Mouse (Mus musculus) heart, embryonic 11.5 days (tissue): ENCODE results near the gene Rab31. TPM values are rescaled to one million over a fixed set of nuclear protein-coding genes. Genes with fewer than 3 reads are reported as not detected.

Source experiments
- ATAC-seq: fragments of 200-750 bp; cut with Nextera tagmentation; replicated peaks from 2 replicates; pipeline ENCODE4 v1.8.0; 2017; ENCODE audit warnings: moderate library complexity; ENCODE audit not compliant: insufficient number of reproducible peaks, low FRiP score, low TSS enrichment
- H3K27ac ChIP-seq: fragments of 300-500 bp; sonication (generic); 2 replicates; pipeline ENCODE4 v1.5.1; 2014; ENCODE audit warnings: mild to moderate bottlenecking, low read depth, low read length
- H3K27me3 ChIP-seq: fragments of 300-500 bp; sonication (generic); 2 replicates; pipeline ENCODE4 v1.6.1; 2014; ENCODE audit warnings: mild to moderate bottlenecking, low read length, mixed read lengths; ENCODE audit not compliant: control insufficient read depth, insufficient read depth
- H3K36me3 ChIP-seq: fragments of 300-500 bp; sonication (generic); 2 replicates; pipeline ENCODE4 v1.6.1; 2014; ENCODE audit warnings: mild to moderate bottlenecking, low read length, moderate library complexity, mixed read lengths; ENCODE audit not compliant: control insufficient read depth, insufficient read depth
- H3K4me1 ChIP-seq: fragments of 300-500 bp; sonication (generic); 2 replicates; pipeline ENCODE4 v1.6.1; 2014; ENCODE audit warnings: low read length; ENCODE audit not compliant: control insufficient read depth, insufficient read depth
- H3K4me2 ChIP-seq: fragments of 300-500 bp; sonication (generic); 2 replicates; pipeline ENCODE4 v1.6.1; 2014; ENCODE audit warnings: mild to moderate bottlenecking, moderate library complexity
- H3K4me3 ChIP-seq: fragments of 300-500 bp; sonication (generic); 2 replicates; pipeline ENCODE4 v1.5.1; 2014; ENCODE audit warnings: low read depth, low read length
- H3K9ac ChIP-seq: fragments of 300-500 bp; sonication (generic); 2 replicates; pipeline ENCODE4 v1.6.1; 2014; ENCODE audit warnings: mild to moderate bottlenecking, low read depth, low read length, moderate library complexity
- H3K9me3 ChIP-seq: fragments of 300-500 bp; sonication (generic); replicated peaks from 2 replicates; pipeline ENCODE4 v1.6.1; 2016; ENCODE audit warnings: low read length; ENCODE audit not compliant: control insufficient read depth
- WGBS: fragments of 180-500 bp; shearing (Covaris S2); extraction: QIAGEN DNeasy Blood & Tissue Kit; methylation state at CpG from one replicate; pipeline ENCODE4 v1.1.7; 2014; ENCODE audit not compliant: insufficient replicate concordance; 5-methylcytosine and 5-hydroxymethylcytosine counted together
- polyA plus RNA-seq: library from polyadenylated mRNA; unstranded; fragments of >200 nt; fragmentation: Nextera tagmentation; extraction: Ambion mirVana; gene quantifications from 2 replicates; pipeline ENCODE4 v1.2.1, GENCODE M21; 2014

Gene Rab31
- polyA plus RNA-seq, 1 experiment from 2014 or later, result 33.2 TPM

DNA sequence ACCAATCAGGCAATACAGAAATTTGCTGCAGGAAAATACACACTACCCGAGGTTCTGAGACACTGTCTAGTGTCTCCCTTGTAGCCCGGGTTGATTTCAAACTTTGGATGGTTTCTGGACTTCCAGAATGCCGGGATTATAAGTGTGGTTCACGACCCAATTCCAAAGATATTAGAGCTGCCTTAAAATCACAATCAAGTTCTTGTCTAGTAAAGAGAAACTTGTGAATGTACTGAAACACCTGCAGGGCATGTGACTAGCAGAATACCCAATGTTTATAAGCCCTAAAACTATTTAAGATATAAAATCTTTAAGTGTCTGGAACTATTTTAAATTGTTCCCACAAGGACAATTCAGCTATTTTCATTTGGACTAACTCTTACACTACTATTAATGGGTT, 160.8 kb downstream of the Rab31 start:
- Histone ChIP-seq H3K4me2 (peak overlapping the region; percentile 82), H3K9me3 (no peaks in the 10 kb centered on the region), H3K4me3 (peak overlapping the region; percentile 99), H3K36me3 (no peaks in the 10 kb centered on the region), H3K9ac (peak overlapping the region; percentile 99; the same call in 1 of the 2 replicates), H3K27me3 (no peaks in the 10 kb centered on the region), H3K4me1 (peaks cover 38% of the 10 kb centered on the region), H3K27ac (no peak overlapping the region)
- 12% methylated on average over 4 of the region's 4 CpGs for WGBS
- no peak for ATAC-seq

DNA sequence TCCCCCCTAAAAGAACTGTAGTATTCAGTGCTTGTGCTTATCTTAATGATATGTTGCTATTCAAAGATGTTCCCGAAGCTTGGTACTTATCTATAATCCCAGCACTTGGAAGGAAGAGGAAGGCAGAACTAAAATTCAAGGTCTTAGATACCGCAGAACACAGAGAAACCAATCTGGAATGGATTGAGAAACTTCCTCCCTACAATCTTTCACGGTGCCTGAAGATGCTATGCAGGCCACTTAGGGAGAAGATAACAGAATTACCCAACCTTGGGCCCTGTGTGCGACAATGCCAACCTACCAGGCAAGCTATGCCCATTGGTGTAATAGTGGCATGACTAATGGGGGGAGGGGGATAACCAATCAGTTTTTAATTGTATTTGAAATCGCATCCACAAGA, 163.8 kb downstream of the Rab31 start:
- 33% methylated on average over 5 of the region's 5 CpGs for WGBS
- Histone ChIP-seq H3K9ac (peak overlapping the region; percentile 39; the same call in 1 of the 2 replicates), H3K27ac (no peak overlapping the region), H3K9me3 (no peaks in the 10 kb centered on the region), H3K4me3 (no peak overlapping the region), H3K4me2 (no peak overlapping the region; the same call in 1 of the 2 replicates), H3K27me3 (no peaks in the 10 kb centered on the region), H3K36me3 (no peaks in the 10 kb centered on the region), H3K4me1 (peaks cover 60% of the 10 kb centered on the region)
- ATAC-seq, result no peak

- H3K4me2 ChIP-seq, result 0 out of 2 replicates have a peak overlapping the region, but pooled peaks have one; percentile 7
- H3K4me3 ChIP-seq, result no peak overlapping the region
- no peaks in the 10 kb centered on the region for H3K27me3 ChIP-seq
- H3K9me3 ChIP-seq, result no peaks in the 10 kb centered on the region
- H3K27ac ChIP-seq, result no peak overlapping the region
- no peaks in the 10 kb centered on the region for H3K36me3 ChIP-seq
- peaks cover 60% of the 10 kb centered on the region for H3K4me1 ChIP-seq
- H3K9ac ChIP-seq, result no peak overlapping the region
- ATAC-seq, result no peak
- 78% methylated on average over 2 of the region's 2 CpGs for WGBS
Observed at GRCm38 (mm10) chr17:65608312-65608687, 164.3 kb downstream of the Rab31 start.

GRCm38 (mm10) chr17:65607574-65608311, 164.8 kb downstream of the Rab31 start:
- Histone ChIP-seq H3K4me1 (peaks cover 60% of the 10 kb centered on the region), H3K27ac (no peak overlapping the region), H3K4me3 (no peak overlapping the region), H3K36me3 (no peaks in the 10 kb centered on the region), H3K9me3 (no peaks in the 10 kb centered on the region), H3K9ac (no peak overlapping the region), H3K4me2 (0 out of 2 replicates have a peak overlapping the region, but pooled peaks have one; percentile 7), H3K27me3 (no peaks in the 10 kb centered on the region)
- WGBS, result 39% methylated on average over 7 of the region's 7 CpGs
- no peak for ATAC-seq

GRCm38 (mm10) chr17:65606014-65606413, 166.5 kb downstream of the Rab31 start:
- Histone ChIP-seq H3K4me1 (peaks cover 54% of the 10 kb centered on the region), H3K27ac (no peak overlapping the region), H3K36me3 (no peaks in the 10 kb centered on the region), H3K9ac (no peak overlapping the region), H3K4me3 (no peak overlapping the region), H3K9me3 (no peaks in the 10 kb centered on the region), H3K27me3 (no peaks in the 10 kb centered on the region), H3K4me2 (no peak overlapping the region)
- WGBS, result 51% methylated on average over 4 of the region's 4 CpGs
- 0 out of 2 replicates have a peak, but pooled peaks have one; percentile 20 for ATAC-seq

DNA sequence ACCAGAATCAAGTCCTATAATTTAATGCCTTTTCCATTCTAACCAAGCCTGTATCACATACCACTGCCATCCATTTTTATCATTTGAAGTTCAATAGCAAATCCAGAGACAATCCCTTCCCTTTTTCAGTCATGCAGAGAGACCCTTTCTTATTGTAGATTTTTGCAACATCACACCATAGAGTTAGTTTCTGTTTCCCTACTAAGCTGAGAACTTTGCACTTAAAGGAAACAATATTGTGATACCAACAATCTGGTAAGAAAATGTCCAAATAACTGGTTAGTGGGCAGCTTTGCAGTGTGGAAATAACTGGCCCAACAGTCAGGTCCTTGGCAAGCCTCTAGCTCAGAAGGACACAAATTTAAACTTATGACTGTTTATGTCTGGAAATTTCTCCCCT, 167.7 kb downstream of the Rab31 start:
- no peak overlapping the region for H3K27ac ChIP-seq
- H3K4me2 ChIP-seq, result no peak overlapping the region
- H3K27me3 ChIP-seq, result no peaks in the 10 kb centered on the region
- no peak for ATAC-seq
- H3K9me3 ChIP-seq, result no peaks in the 10 kb centered on the region
- no peak overlapping the region for H3K9ac ChIP-seq
- H3K36me3 ChIP-seq, result no peaks in the 10 kb centered on the region
- H3K4me1 ChIP-seq, result peaks cover 49% of the 10 kb centered on the region
- H3K4me3 ChIP-seq, result no peak overlapping the region

DNA sequence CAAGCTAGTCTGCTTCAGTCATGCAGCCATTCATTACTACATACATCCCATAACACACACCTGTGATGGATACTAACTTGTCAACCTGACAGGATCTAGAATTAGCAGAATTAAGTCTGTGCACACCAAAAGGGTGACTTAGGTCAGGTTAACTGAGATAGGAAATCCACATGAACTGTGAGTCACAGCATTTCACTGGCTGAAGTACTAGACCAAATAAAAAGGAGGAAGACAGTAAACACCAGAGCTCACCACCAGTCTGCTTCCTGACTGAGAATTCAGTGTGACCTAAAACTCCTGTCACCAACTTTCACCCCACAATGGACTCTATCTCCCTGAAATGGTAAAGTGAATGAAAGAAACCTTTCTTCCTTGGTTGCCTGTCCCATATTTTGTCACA, 168.2 kb downstream of the Rab31 start:
- Histone ChIP-seq H3K36me3 (no peaks in the 10 kb centered on the region), H3K4me2 (no peak overlapping the region), H3K27ac (no peak overlapping the region), H3K4me1 (peaks cover 44% of the 10 kb centered on the region), H3K9me3 (no peaks in the 10 kb centered on the region), H3K4me3 (no peak overlapping the region), H3K9ac (no peak overlapping the region), H3K27me3 (no peaks in the 10 kb centered on the region)
- ATAC-seq, result no peak
